Mouse (Mus musculus): ENCODE measurements at regions not wholly inside any gene's neighbourhood (a gene's known extent, or its start where the extent isn't known, plus 50 kb on each side); places are given as distances from the start of the nearest gene placed in this dataset.

DNA sequence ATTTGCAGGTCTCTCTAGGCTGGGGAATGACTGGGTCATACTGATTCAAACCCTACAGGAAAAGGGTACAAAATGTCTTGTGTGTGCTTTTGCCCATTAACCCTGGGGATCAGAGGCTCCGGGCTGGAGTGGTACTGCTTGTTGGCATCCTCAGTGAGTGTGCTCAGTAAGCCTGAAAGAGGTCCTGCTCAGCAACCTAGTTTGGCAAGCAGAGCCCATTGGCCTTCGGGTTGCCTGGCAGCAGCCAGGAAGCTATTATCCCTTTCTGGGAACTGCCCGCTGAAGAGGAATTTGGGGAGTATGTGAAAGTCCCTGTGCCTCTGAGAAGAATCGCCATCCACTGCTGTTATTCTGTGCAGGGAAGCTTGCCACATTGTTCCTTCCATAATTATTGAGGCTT lies 117.1 kb downstream of the Amer3 start:
- Histone ChIP-seq H3K9ac (ENCODE audit: low read depth, low read length) (no peak overlapping the region), H3K4me3 (ENCODE audit: insufficient read depth, low read depth, low read length) (no peak overlapping the region), H3K27me3 (ENCODE audit: control insufficient read depth, insufficient read depth, low read length) (no peaks in the 10 kb centered on the region), H3K4me1 (ENCODE audit: control insufficient read depth, insufficient read depth, low read length) (no peaks in the 10 kb centered on the region), H3K79me2 (ENCODE audit: control insufficient read depth, insufficient read depth, low read length) (no peaks in the 10 kb centered on the region), H3K27ac (replicated peaks; ENCODE audit: insufficient read depth, low read depth, low read length) (no peak overlapping the region), H3K36me3 (ENCODE audit: control insufficient read depth, insufficient read depth, low read length) (no peaks in the 10 kb centered on the region)
- DNase-seq (ENCODE audit: extremely low read depth, low read depth, low spot score) = no peak
- TF ChIP-seq CTCF (IDR thresholded peaks at IDR 0.05; ENCODE audit: low read depth, low read length) (no peak), POLR2A (IDR thresholded peaks at IDR 0.05; ENCODE audit: extremely low read depth, insufficient read depth, low read length) (no peak)
- 69% methylated on average over 4 of the region's 4 CpGs for WGBS

DNA sequence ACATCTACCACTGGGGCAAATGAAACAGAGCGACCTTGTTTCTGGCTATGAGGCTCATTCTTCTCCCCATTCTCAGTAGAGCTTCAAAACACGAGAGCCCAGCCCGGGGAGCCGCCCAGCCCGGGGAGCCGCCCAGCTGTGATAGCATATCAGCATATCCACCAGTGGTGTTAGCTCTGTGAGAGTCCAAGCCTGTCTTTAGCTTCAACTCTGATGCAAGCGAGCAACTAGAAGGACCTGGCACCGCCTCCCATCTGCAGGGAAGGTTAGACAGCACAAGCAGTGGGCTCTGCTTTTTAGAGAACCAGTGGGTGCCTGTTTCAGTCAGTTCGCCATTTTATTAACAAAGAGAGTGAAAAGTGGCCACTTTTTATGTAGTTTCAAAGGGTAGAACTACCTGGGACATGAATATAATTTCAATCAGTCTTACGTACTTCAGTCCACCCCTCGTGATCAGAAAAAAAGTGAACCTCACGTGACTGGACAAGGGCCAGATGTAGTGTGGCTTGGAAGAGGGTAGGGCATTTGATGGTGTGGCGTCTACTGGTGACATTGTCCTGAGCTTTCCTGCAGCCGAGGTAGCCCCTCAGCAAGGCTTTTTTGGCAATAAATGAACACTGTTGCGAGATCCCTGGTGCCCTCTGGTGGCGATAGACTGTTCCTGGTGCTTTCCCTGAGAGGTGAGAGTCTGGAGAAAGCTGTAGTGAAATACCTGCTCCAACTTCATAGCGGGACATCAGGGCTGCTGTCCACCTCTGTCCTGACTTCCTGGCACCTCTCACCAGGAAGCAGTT lies 121.0 kb downstream of the Amer3 start:
- no peak overlapping the region for H3K9ac ChIP-seq (ENCODE audit: low read depth, low read length)
- H3K27ac ChIP-seq (replicated peaks; ENCODE audit: insufficient read depth, low read depth, low read length) = no peak overlapping the region
- TF ChIP-seq POLR2A (IDR thresholded peaks at IDR 0.05; ENCODE audit: extremely low read depth, insufficient read depth, low read length) (no peak), CTCF (IDR thresholded peaks at IDR 0.05; ENCODE audit: low read depth, low read length) (peak; percentile 17; the same call in 1 of the 2 replicates)
- H3K4me3 ChIP-seq (ENCODE audit: insufficient read depth, low read depth, low read length) = no peak overlapping the region
- no peaks in the 10 kb centered on the region for H3K36me3 ChIP-seq (ENCODE audit: control insufficient read depth, insufficient read depth, low read length)
- H3K79me2 ChIP-seq (ENCODE audit: control insufficient read depth, insufficient read depth, low read length) = no peaks in the 10 kb centered on the region
- DNase-seq (ENCODE audit: extremely low read depth, low read depth, low spot score) = no peak
- 40% methylated on average over 17 of the region's 17 CpGs for WGBS
- no peaks in the 10 kb centered on the region for H3K4me1 ChIP-seq (ENCODE audit: control insufficient read depth, insufficient read depth, low read length)
- no peaks in the 10 kb centered on the region for H3K27me3 ChIP-seq (ENCODE audit: control insufficient read depth, insufficient read depth, low read length)

DNA sequence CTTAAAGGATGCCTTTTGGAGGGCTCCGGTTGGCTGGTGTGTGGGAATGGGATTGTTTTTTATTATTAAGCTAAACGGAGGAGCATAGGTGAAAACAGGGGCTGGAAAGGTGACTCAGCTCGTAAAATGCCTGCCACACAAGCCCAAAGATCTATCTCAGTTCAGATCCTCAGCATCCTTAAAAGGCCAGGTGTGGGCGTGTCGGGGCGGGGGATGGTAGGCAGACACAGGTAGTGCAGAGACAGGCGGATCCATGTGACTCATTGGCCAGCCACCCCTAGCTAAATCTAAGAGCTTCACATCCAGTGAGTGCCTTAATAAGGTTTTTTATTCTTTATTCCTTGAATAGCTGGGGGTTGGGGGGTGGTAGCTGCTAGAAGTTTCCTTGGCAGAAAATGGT lies 122.0 kb downstream of the Amer3 start:
- no peak overlapping the region for H3K9ac ChIP-seq (ENCODE audit: low read depth, low read length)
- no peaks in the 10 kb centered on the region for H3K79me2 ChIP-seq (ENCODE audit: control insufficient read depth, insufficient read depth, low read length)
- H3K27me3 ChIP-seq (ENCODE audit: control insufficient read depth, insufficient read depth, low read length) = no peaks in the 10 kb centered on the region
- WGBS = 74% methylated on average over 7 of the region's 7 CpGs
- no peak for TF ChIP-seq POLR2A (IDR thresholded peaks at IDR 0.05; ENCODE audit: extremely low read depth, insufficient read depth, low read length)
- no peak for TF ChIP-seq CTCF (IDR thresholded peaks at IDR 0.05; ENCODE audit: low read depth, low read length)
- H3K27ac ChIP-seq (replicated peaks; ENCODE audit: insufficient read depth, low read depth, low read length) = no peak overlapping the region
- no peak overlapping the region for H3K4me3 ChIP-seq (ENCODE audit: insufficient read depth, low read depth, low read length)
- no peaks in the 10 kb centered on the region for H3K36me3 ChIP-seq (ENCODE audit: control insufficient read depth, insufficient read depth, low read length)
- H3K4me1 ChIP-seq (ENCODE audit: control insufficient read depth, insufficient read depth, low read length) = no peaks in the 10 kb centered on the region
- no peak for DNase-seq (ENCODE audit: extremely low read depth, low read depth, low spot score)

DNA sequence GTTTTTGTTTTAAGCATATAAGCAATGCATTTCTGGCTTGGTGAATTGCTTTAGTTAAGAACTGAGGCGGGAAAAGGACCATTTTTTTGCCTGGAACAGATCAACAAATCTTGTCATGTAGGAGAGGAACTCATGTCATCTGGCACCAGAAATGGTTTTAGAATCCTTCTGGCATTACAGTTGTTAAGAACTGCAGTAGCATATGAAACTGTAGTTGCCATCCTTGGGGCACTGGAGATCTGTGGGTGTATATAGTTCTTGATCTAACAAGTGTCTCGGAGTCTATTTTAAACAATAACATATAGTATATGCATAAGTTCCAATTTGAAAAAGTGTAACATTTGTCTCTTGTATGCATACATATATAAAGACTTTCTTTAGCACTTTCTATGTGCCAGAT lies 129.6 kb downstream of the Amer3 start:
- WGBS = 80% methylated on average over 2 of the region's 2 CpGs
- Histone ChIP-seq H3K79me2 (ENCODE audit: control insufficient read depth, insufficient read depth, low read length) (no peaks in the 10 kb centered on the region), H3K4me3 (ENCODE audit: insufficient read depth, low read depth, low read length) (no peak overlapping the region), H3K4me1 (ENCODE audit: control insufficient read depth, insufficient read depth, low read length) (no peaks in the 10 kb centered on the region), H3K27me3 (ENCODE audit: control insufficient read depth, insufficient read depth, low read length) (no peaks in the 10 kb centered on the region), H3K9ac (ENCODE audit: low read depth, low read length) (no peak overlapping the region), H3K27ac (replicated peaks; ENCODE audit: insufficient read depth, low read depth, low read length) (no peak overlapping the region), H3K36me3 (ENCODE audit: control insufficient read depth, insufficient read depth, low read length) (no peaks in the 10 kb centered on the region)
- no peak for DNase-seq (ENCODE audit: extremely low read depth, low read depth, low spot score)
- no peak for TF ChIP-seq CTCF (IDR thresholded peaks at IDR 0.05; ENCODE audit: low read depth, low read length)
- no peak for TF ChIP-seq POLR2A (IDR thresholded peaks at IDR 0.05; ENCODE audit: extremely low read depth, insufficient read depth, low read length)

DNA sequence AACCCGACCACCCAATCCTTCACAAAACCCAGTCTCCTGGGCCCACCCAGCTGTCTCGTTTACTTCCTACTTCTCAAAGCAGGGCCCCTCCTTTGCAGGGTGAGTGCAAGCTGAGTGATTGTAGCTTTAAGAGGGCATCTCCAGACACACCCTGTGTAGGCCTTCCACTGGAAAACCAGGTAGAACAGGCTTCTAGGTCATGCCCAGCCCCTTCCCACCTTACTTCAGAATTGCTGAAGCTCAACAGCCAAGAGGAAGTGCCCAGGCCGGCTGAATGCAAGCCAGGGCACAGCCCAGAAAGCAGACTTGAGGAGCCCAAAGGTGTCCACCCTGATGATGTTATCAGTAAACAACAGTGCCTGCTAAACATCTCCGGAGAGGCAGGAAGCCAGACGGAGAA lies 120.2 kb downstream of the Fam168b start:
- no peak for DNase-seq (ENCODE audit: extremely low read depth, low read depth, low spot score)
- Histone ChIP-seq H3K9ac (ENCODE audit: low read depth, low read length) (no peak overlapping the region), H3K27me3 (ENCODE audit: control insufficient read depth, insufficient read depth, low read length) (no peaks in the 10 kb centered on the region), H3K4me1 (ENCODE audit: control insufficient read depth, insufficient read depth, low read length) (no peaks in the 10 kb centered on the region), H3K36me3 (ENCODE audit: control insufficient read depth, insufficient read depth, low read length) (no peaks in the 10 kb centered on the region), H3K27ac (replicated peaks; ENCODE audit: insufficient read depth, low read depth, low read length) (no peak overlapping the region), H3K4me3 (ENCODE audit: insufficient read depth, low read depth, low read length) (no peak overlapping the region), H3K79me2 (ENCODE audit: control insufficient read depth, insufficient read depth, low read length) (no peaks in the 10 kb centered on the region)
- 64% methylated on average over 5 of the region's 5 CpGs for WGBS
- TF ChIP-seq POLR2A (IDR thresholded peaks at IDR 0.05; ENCODE audit: extremely low read depth, insufficient read depth, low read length) (no peak), CTCF (IDR thresholded peaks at IDR 0.05; ENCODE audit: low read depth, low read length) (no peak)

DNA sequence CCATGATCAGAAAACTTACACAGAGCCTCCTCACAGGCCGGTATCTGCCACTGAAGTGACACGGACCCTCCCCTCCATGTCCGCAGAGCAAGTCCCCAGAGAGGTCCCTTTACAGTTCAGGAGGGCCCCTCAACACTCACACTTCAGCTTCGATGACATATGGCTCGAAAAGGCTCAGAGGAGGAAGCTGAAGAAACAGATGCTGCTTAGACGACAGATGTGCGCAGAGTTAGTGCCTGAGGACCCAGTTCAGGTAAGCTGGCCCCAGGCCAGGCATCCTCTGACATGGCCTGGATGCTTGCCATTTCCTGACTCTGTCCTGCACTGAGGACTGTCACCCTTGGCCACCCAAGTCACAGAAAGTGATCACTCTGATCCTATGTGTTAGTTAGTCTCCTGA lies 110.7 kb downstream of the Fam168b start:
- 78% methylated on average over 7 of the region's 7 CpGs for WGBS
- no peaks in the 10 kb centered on the region for H3K79me2 ChIP-seq (ENCODE audit: control insufficient read depth, insufficient read depth, low read length)

More for the DNA sequence above, 110.7 kb downstream of the Fam168b start:
- H3K4me3 ChIP-seq (ENCODE audit: insufficient read depth, low read depth, low read length) = no peak overlapping the region
- DNase-seq (ENCODE audit: extremely low read depth, low read depth, low spot score) = no peak
- H3K27me3 ChIP-seq (ENCODE audit: control insufficient read depth, insufficient read depth, low read length) = no peaks in the 10 kb centered on the region
- TF ChIP-seq CTCF (IDR thresholded peaks at IDR 0.05; ENCODE audit: low read depth, low read length) (no peak), POLR2A (IDR thresholded peaks at IDR 0.05; ENCODE audit: extremely low read depth, insufficient read depth, low read length) (no peak)
- H3K36me3 ChIP-seq (ENCODE audit: control insufficient read depth, insufficient read depth, low read length) = no peaks in the 10 kb centered on the region
- H3K27ac ChIP-seq (replicated peaks; ENCODE audit: insufficient read depth, low read depth, low read length) = no peak overlapping the region
- H3K9ac ChIP-seq (ENCODE audit: low read depth, low read length) = no peak overlapping the region
- no peaks in the 10 kb centered on the region for H3K4me1 ChIP-seq (ENCODE audit: control insufficient read depth, insufficient read depth, low read length)
